Mouse (Mus musculus): ENCODE measurements at regions not wholly inside any gene's neighbourhood (a gene's known extent, or its start where the extent isn't known, plus 50 kb on each side); places are given as distances from the start of the nearest gene placed in this dataset.

GRCm38 (mm10) chr9:17149424-17149823 lies 648.3 kb upstream of the Fat3 start:
- Histone ChIP-seq H3K4me3 (ENCODE audit: control insufficient read depth in 1 of 2, insufficient read depth in 1 of 2, low read depth in 2 of 2, low read length in 2 of 2) (no peak overlapping the region), H3K9ac (ENCODE audit: control insufficient read depth, low read depth, low read length, poor library complexity, severe bottlenecking) (no peak overlapping the region), H3K27me3 (ENCODE audit: control insufficient read depth in 1 of 2, insufficient read depth in 2 of 2, low read length in 2 of 2) (no peaks in the 10 kb centered on the region), H3K9me3 (replicated peaks; ENCODE audit: insufficient read depth, low read length) (no peaks in the 10 kb centered on the region), H3K4me1 (ENCODE audit: control insufficient read depth in 1 of 2, insufficient read depth in 2 of 2, low read length in 2 of 2) (no peaks in the 10 kb centered on the region), H3K27ac (ENCODE audit: control insufficient read depth, low read depth, low read length) (no peak overlapping the region), H3K36me3 (ENCODE audit: control insufficient read depth in 1 of 2, insufficient read depth in 2 of 2, low read length in 2 of 2) (no peaks in the 10 kb centered on the region), H3K79me2 (ENCODE audit: control insufficient read depth, insufficient read depth, low read length, poor library complexity) (no peaks in the 10 kb centered on the region)
- no peak for TF ChIP-seq JUND (IDR thresholded peaks at IDR 0.05; ENCODE audit: low read depth, low read length)
- TF ChIP-seq CTCF (IDR thresholded peaks at IDR 0.05 in 2 of 3, conservative IDR thresholded peaks at IDR 0.05 in 1 of 3; ENCODE audit: control insufficient read depth in 1 of 3, insufficient read depth in 1 of 3, low read depth in 2 of 3, low read length in 3 of 3, poor library complexity in 1 of 3, severe bottlenecking in 1 of 3), result no peak
- TF ChIP-seq MAZ (IDR thresholded peaks at IDR 0.05; ENCODE audit: low read depth, low read length), result no peak
- no peak for TF ChIP-seq MXI1 (IDR thresholded peaks at IDR 0.05; ENCODE audit: low read depth, low read length)
- DNase-seq (ENCODE audit: low read depth, low spot score), result no peak
